Mouse (Mus musculus) C2C12 (cell line): ENCODE measurements around the gene Gper1. TPM values are rescaled to one million over a fixed set of nuclear protein-coding genes. Genes with fewer than 3 reads are reported as not detected.

ENCODE experiments used
- H3K27me3 ChIP-seq: one replicate; pipeline ENCODE4 v1.6.1; 2011; ENCODE audit not compliant: control insufficient read depth, insufficient read depth, insufficient read length
- H3K36me3 ChIP-seq: one replicate; pipeline ENCODE4 v1.6.1; 2011; ENCODE audit not compliant: control insufficient read depth, insufficient read depth
- H3K4me3 ChIP-seq: one replicate; pipeline ENCODE4 v1.5.1; 2011; ENCODE audit warnings: mild to moderate bottlenecking, control low read depth; ENCODE audit not compliant: poor library complexity, insufficient read depth, severe bottlenecking
- H3K79me2 ChIP-seq: one replicate; pipeline ENCODE4 v1.6.1; 2011; ENCODE audit not compliant: control insufficient read depth, insufficient read depth
- H3K79me3 ChIP-seq: one replicate; pipeline ENCODE4 v1.6.1; 2011; ENCODE audit warnings: low read depth, control low read depth
- H3ac ChIP-seq: one replicate; pipeline ENCODE3; 2011; ENCODE audit warnings: low read depth; ENCODE audit not compliant: control insufficient read depth, insufficient read length
- CEBPB ChIP-seq: IDR thresholded peaks from one replicate; pipeline ENCODE4 v1.6.1; 2011; ENCODE audit warnings: low read depth, mild to moderate bottlenecking, control low read depth, moderate library complexity
- CTCF ChIP-seq: IDR thresholded peaks from one replicate; pipeline ENCODE4 v1.5.1; 2011; ENCODE audit not compliant: control insufficient read depth, insufficient read depth, insufficient read length
- FOSL1 ChIP-seq: IDR thresholded peaks from one replicate; pipeline ENCODE4 v1.8.0; 2011; ENCODE audit warnings: mild to moderate bottlenecking, low read length; ENCODE audit not compliant: poor library complexity, insufficient read depth, severe bottlenecking
- MAX ChIP-seq: IDR thresholded peaks from one replicate; pipeline ENCODE4 v1.6.1; 2011; ENCODE audit warnings: mild to moderate bottlenecking, control low read depth
- MYOD1 ChIP-seq: IDR thresholded peaks from one replicate; pipeline ENCODE4 v1.6.1; 2011; ENCODE audit warnings: low read depth; ENCODE audit not compliant: control insufficient read depth, insufficient read length
- MYOG ChIP-seq: IDR thresholded peaks from one replicate; pipeline ENCODE4 v1.6.1; 2011; ENCODE audit not compliant: control insufficient read depth, insufficient read length; ENCODE audit errors: extremely low read depth
- USF1 ChIP-seq: IDR thresholded peaks from one replicate; pipeline ENCODE4 v1.6.1; 2011; ENCODE audit warnings: low read depth, mild to moderate bottlenecking, control low read depth, moderate library complexity
- polyA plus RNA-seq: library from polyadenylated mRNA; unstranded; fragments of >200 nt; fragmentation: generic; extraction: Trizol; gene quantifications from one replicate; pipeline ENCODE4 v1.2.1, GENCODE M21; 2012; ENCODE audit warnings: missing spikeins

Gper1 gene
- polyA plus RNA-seq, 1 experiment: 18.8 TPM

DNA sequence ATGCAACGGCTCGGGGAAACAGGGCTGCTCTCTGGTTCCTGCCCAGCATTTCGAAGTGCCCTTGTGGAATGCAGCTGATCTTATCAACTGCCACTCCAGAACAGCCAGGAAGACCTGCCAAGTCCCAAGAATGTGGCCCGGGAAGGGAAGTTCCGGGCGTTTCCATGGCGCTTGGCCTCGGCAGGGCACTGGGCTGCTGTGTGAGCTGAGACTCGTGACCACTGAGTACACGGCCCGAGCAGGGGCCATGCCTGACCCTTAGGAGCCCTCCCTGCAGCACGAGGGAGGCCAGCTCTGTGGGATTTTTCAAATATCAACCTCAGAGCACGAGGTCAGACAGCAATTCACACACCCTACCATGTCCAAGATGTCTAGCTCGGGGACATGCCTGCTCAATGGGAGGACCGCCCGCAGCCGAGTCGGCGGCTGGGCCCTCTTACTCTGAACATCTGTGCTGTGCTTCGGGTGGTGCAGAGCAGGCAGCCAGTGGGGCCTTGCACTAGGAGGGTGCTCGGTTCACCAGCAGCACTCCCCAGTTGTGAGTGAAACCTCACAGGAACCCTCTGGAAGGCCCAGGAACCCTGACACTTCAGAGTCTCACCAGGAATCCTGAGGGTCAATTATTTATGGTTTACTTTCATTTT, 43.8 kb upstream of the Gper1 start:
- Histone ChIP-seq H3K79me2 (no peaks in the 10 kb centered on the region), H3K36me3 (no peaks in the 10 kb centered on the region), H3K79me3 (no peaks in the 10 kb centered on the region), H3K27me3 (no peaks in the 10 kb centered on the region), H3K4me3 (no peak overlapping the region), H3ac (peak overlapping the region; percentile 31)
- TF ChIP-seq MAX (no peak), USF1 (peak; percentile 5)

DNA sequence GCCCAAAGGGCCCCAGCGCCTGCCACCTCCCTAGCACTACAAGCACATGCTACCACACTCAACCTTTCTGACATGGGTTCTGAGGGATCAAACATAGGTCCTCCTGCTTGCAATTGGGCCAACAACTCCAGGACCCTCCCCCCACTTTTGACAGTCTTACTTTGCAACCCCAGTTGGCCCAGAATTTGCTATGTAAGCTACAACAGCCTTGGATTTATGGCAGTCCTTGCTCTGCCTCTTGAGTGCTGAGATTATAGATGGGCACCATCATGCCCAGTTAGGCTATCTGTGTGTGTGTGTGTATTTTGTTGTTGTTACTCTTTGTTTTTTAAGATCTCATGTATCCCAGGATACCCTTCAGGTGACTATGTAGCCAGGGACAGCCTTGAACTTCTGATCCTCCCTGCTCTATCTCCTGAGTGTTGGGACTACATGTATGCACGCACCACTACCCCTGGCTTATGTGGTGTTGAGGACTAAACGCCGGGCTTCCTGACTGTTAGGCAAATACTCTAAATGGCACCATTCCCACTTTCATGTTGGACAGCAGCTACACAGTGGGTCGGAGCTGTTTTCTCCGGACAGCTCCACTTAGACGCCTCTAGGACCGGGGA, 43.1 kb upstream of the Gper1 start:
- Histone ChIP-seq H3K27me3 (no peaks in the 10 kb centered on the region), H3K36me3 (no peaks in the 10 kb centered on the region), H3K4me3 (no peak overlapping the region), H3K79me2 (no peaks in the 10 kb centered on the region), H3K79me3 (no peaks in the 10 kb centered on the region), H3ac (no peak overlapping the region)
- no peak for TF ChIP-seq MYOG
- no peak for TF ChIP-seq CTCF
- TF ChIP-seq CEBPB: no peak
- TF ChIP-seq FOSL1: no peak
- no peak for TF ChIP-seq MAX
- TF ChIP-seq USF1: no peak
- no peak for TF ChIP-seq MYOD1

DNA sequence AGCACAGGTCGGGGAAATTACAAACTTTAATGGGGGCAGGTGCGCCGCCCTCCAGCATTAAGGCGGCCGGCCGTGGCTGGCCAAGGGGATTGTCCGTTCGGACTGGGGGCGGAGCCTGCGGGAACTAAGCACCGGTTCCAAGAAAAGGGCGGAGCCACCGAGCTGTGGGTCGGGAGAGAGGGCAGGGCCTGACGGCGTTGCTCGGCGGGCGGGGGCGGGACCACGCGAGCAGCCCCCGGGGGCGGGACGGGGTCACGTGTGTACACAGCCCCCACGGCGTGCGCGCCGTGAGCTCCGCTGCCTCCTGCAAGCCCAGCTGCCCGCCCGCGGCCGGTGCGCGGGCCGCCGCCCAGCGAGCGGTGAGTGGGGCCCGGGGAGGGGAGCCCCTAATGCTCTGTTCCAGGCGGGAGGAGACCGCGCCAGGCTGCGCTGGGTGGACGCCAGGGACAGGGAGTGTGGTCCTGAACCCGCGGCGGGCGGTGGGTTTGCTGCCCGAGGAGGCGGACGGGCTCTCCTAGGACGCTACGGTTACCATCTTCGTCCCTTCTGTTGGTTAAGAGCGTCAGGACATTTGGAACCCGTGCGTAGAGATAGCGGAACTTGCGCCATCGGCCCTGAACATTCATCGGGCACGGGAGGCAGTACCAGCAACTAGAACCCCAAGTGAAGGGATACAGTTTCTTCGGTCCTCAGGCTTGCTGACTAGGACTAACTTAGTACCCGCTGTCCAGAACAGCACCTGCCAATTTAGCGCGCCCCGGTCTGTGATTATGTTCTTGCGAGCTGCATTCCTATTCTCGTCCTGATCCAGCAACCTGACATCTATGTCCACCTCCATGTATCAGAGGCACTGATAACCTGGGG, 42.3 kb upstream of the Gper1 start:
- Histone ChIP-seq H3K36me3 (no peaks in the 10 kb centered on the region), H3K79me2 (no peaks in the 10 kb centered on the region), H3K4me3 (peak overlapping the region; percentile 31), H3K79me3 (no peaks in the 10 kb centered on the region), H3K27me3 (no peaks in the 10 kb centered on the region), H3ac (peak overlapping the region; percentile 79)
- TF ChIP-seq CTCF (no peak), MAX (peak; percentile 35), MYOD1 (no peak), USF1 (peak; percentile 72), FOSL1 (no peak)

- TF ChIP-seq MYOD1 (no peak), FOSL1 (no peak), CTCF (no peak), MYOG (no peak), MAX (no peak), USF1 (no peak), CEBPB (no peak)
- no peak overlapping the region for H3ac ChIP-seq
- H3K36me3 ChIP-seq: no peaks in the 10 kb centered on the region
- H3K4me3 ChIP-seq: no peak overlapping the region
- no peaks in the 10 kb centered on the region for H3K79me3 ChIP-seq
- no peaks in the 10 kb centered on the region for H3K27me3 ChIP-seq
- no peaks in the 10 kb centered on the region for H3K79me2 ChIP-seq
Measured at GRCm38 (mm10) chr5:139381586-139382513, 41.1 kb upstream of the Gper1 start.

- Histone ChIP-seq H3ac (no peak overlapping the region), H3K36me3 (no peaks in the 10 kb centered on the region), H3K79me2 (no peaks in the 10 kb centered on the region), H3K27me3 (no peaks in the 10 kb centered on the region), H3K79me3 (no peaks in the 10 kb centered on the region), H3K4me3 (no peak overlapping the region)
- TF ChIP-seq MYOD1: no peak
- no peak for TF ChIP-seq MYOG
- no peak for TF ChIP-seq MAX
- TF ChIP-seq FOSL1: no peak
- TF ChIP-seq CTCF: no peak
- TF ChIP-seq CEBPB: no peak
- TF ChIP-seq USF1: no peak
Measured at GRCm38 (mm10) chr5:139382760-139383159, 40.2 kb upstream of the Gper1 start.
